Mouse (Mus musculus) left cerebral cortex, adult 2 months (tissue): ENCODE measurements around the gene Slc25a48. TPM values are rescaled to one million over a fixed set of nuclear protein-coding genes. Genes with fewer than 3 reads are reported as not detected.

Source experiments
- DNase-seq, 2 experiments: peaks; one replicate each; pipeline ENCODE4 v3.0.0; 2021 to 2022; ENCODE audit warnings: low spot score in 2 of 2, mixed read lengths in 1 of 2; ENCODE audit errors: extremely low spot score in 1 of 2
- H3K27ac ChIP-seq: fragments of 200-600 bp; 2 replicates; pipeline ENCODE4 v1.8.1; 2022
- H3K4me3 ChIP-seq: fragments of 200-600 bp; 2 replicates; pipeline ENCODE4 v1.8.1; 2022
- CTCF ChIP-seq: fragments of 200-600 bp; IDR thresholded peaks from 2 replicates; pipeline ENCODE4 v1.8.1; 2022; ENCODE audit warnings: antibody characterized with exemption, mild to moderate bottlenecking, moderate library complexity
- intact Hi-C: fragments of 180-260 bp; cut with DNase I; formaldehyde crosslinking; loops from one replicate; pipeline ENCODE4 v1.15.1; 2025
- long read RNA-seq, 2 experiments: library from polyadenylated mRNA; stranded (forward); transcript quantifications; one replicate each; pipeline ENCODE4 v2.0.0; 2021; ENCODE audit warnings: borderline mapping rate in 2 of 2
- total RNA-seq, 2 experiments: library from RNA; stranded (reverse); gene quantifications; 2 replicates each; pipeline ENCODE4 v1.2.3; 2021

Slc25a48 gene
- total RNA-seq: not detected
- long read RNA-seq, experiment 1: 0 reads
- long read RNA-seq, experiment 2: 0 reads

- DNase-seq: peak in 1 of 2 experiments; percentile 42
- H3K4me3 ChIP-seq: peak within 1 kb of the TSS; percentile 15; the same call in 1 of the 2 replicates
- no peak for TF ChIP-seq CTCF
- intact Hi-C loops: no loop called here
- no peak within 1 kb of the TSS for H3K27ac ChIP-seq
Observed at GRCm38 (mm10) chr13:56438211-56439075, at the start of gene Slc25a48. Gene Slc25a48 (plus strand): TSS chr13:56438355.

- no peak for TF ChIP-seq CTCF
- Histone ChIP-seq H3K27ac (no peak overlapping the region), H3K4me3 (no peak overlapping the region)
- DNase-seq: no peak
- intact Hi-C loops: no loop called here
Observed at GRCm38 (mm10) chr13:56397572-56397971, 40.6 kb upstream of the Slc25a48 start.

GRCm38 (mm10) chr13:56401186-56401585, 37.0 kb upstream of the Slc25a48 start:
- no peak overlapping the region for H3K4me3 ChIP-seq
- intact Hi-C loops: no loop called here
- H3K27ac ChIP-seq: no peak overlapping the region
- TF ChIP-seq CTCF: no peak
- DNase-seq: no peak

GRCm38 (mm10) chr13:56403381-56404086, 34.6 kb upstream of the Slc25a48 start:
- TF ChIP-seq CTCF: no peak
- Histone ChIP-seq H3K27ac (no peak overlapping the region), H3K4me3 (no peak overlapping the region)
- intact Hi-C loops: no loop called here
- DNase-seq: no peak

- Histone ChIP-seq H3K27ac (no peak overlapping the region), H3K4me3 (no peak overlapping the region)
- TF ChIP-seq CTCF: no peak
- intact Hi-C loops: no loop called here
- DNase-seq: no peak
Observed at GRCm38 (mm10) chr13:56404511-56405140, 33.5 kb upstream of the Slc25a48 start.

- Histone ChIP-seq H3K4me3 (no peak overlapping the region), H3K27ac (no peak overlapping the region)
- TF ChIP-seq CTCF: no peak
- no peak for DNase-seq
- intact Hi-C loops: no loop called here
Observed at GRCm38 (mm10) chr13:56412286-56412873, 25.8 kb upstream of the Slc25a48 start.

GRCm38 (mm10) chr13:56418685-56419483, 19.3 kb upstream of the Slc25a48 start:
- H3K27ac ChIP-seq: no peak overlapping the region
- intact Hi-C loops: no loop called here
- no peak for DNase-seq
- no peak overlapping the region for H3K4me3 ChIP-seq
- TF ChIP-seq CTCF: no peak

- TF ChIP-seq CTCF: no peak
- DNase-seq: no peak
- Histone ChIP-seq H3K27ac (no peak overlapping the region), H3K4me3 (no peak overlapping the region)
- intact Hi-C loops: no loop called here
Observed at GRCm38 (mm10) chr13:56419538-56419937, 18.6 kb upstream of the Slc25a48 start.

- peak; percentile 85 for TF ChIP-seq CTCF
- Histone ChIP-seq H3K27ac (no peak overlapping the region), H3K4me3 (no peak overlapping the region)
- DNase-seq: peak; percentile 66 to 74
- intact Hi-C loops: loop anchor here (1.0 to 5.0 kb wide), 2 partner anchors 75 to 143 kb away; no protein-coding TSS in a partner anchor
Observed at GRCm38 (mm10) chr13:56422072-56422723, 16.0 kb upstream of the Slc25a48 start.

GRCm38 (mm10) chr13:56425931-56426330, 12.2 kb upstream of the Slc25a48 start:
- Histone ChIP-seq H3K27ac (no peak overlapping the region), H3K4me3 (no peak overlapping the region)
- no peak for TF ChIP-seq CTCF
- DNase-seq: no peak
- intact Hi-C loops: no loop called here
